Mouse (Mus musculus) ES-Bruce4 (cell line): ENCODE measurements around the gene Capn3.

ENCODE experiments used
- CTCF ChIP-seq: IDR thresholded peaks from one replicate; pipeline ENCODE4 v1.8.1; 2011; ENCODE audit warnings: low read depth, low read length
- EP300 ChIP-seq: IDR thresholded peaks from 2 replicates; pipeline ENCODE4 v1.6.1; 2011; ENCODE audit warnings: low read depth, low read length; ENCODE audit not compliant: insufficient read depth
- POLR2A ChIP-seq: IDR thresholded peaks from one replicate; pipeline ENCODE4 v1.8.1; 2011; ENCODE audit warnings: low read length; ENCODE audit not compliant: insufficient read depth

GRCm38 (mm10) chr2:120411096-120411628 lies 44.7 kb upstream of the Capn3 start:
- no peak for TF ChIP-seq POLR2A
- no peak for TF ChIP-seq CTCF
- no peak for TF ChIP-seq EP300
